Mouse (Mus musculus): Measurements from ENCODE around the gene Atg3. TPM values are rescaled to one million over a fixed set of nuclear protein-coding genes. Genes with fewer than 3 reads are reported as not detected.

Gene Atg3
- polyA plus RNA-seq, 1 experiment from 2014 or later = 34.0 TPM

- Histone ChIP-seq H3K9ac (ENCODE audit: low read length) (no peak overlapping the region), H3K9me3 (replicated peaks; ENCODE audit: control insufficient read depth, low read length) (no peaks in the 10 kb centered on the region), H3K36me3 (ENCODE audit: control insufficient read depth, insufficient read depth) (no peaks in the 10 kb centered on the region), H3K4me2 (ENCODE audit: low read depth, low read length) (no peak overlapping the region), H3K4me1 (ENCODE audit: control insufficient read depth, insufficient read depth, low read length) (no peaks in the 10 kb centered on the region), H3K27ac (ENCODE audit: low read length) (no peak overlapping the region), H3K27me3 (ENCODE audit: control insufficient read depth, insufficient read depth, low read length) (no peaks in the 10 kb centered on the region), H3K4me3 (ENCODE audit: low read length) (no peak overlapping the region)
- ATAC-seq (replicated peaks; ENCODE audit: extremely low read depth, insufficient read depth, low FRiP score) = no peak
- 71% methylated on average over 1 of the region's 1 CpGs for WGBS
These were observed 68.4 kb downstream of the Atg3 start for GRCm38 (mm10) chr16:45227002-45227401.

DNA sequence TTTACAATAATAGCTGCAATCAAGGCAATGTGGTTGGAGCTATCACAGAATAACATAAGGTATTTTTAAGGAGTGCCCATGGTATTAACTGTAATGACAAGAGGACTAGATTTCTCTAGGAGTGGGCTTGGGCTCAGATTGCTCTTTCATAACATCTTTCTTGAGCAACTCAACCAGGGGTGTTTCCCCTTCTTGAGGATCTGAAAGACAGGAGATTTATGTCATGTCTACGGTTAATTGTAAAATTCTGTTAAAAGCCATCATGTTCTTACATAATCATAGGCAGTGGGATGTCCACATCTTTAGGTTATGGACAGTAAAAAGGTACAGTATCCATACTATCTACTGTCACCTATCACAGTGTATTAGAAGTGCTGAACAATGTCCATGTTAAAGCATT is 72.7 kb downstream of the Atg3 start:
- H3K4me1 ChIP-seq (ENCODE audit: control insufficient read depth, insufficient read depth, low read length) = no peaks in the 10 kb centered on the region
- no peaks in the 10 kb centered on the region for H3K9me3 ChIP-seq (replicated peaks; ENCODE audit: control insufficient read depth, low read length)
- no peak for ATAC-seq (replicated peaks; ENCODE audit: extremely low read depth, insufficient read depth, low FRiP score)
- H3K27me3 ChIP-seq (ENCODE audit: control insufficient read depth, insufficient read depth, low read length) = no peaks in the 10 kb centered on the region
- H3K9ac ChIP-seq (ENCODE audit: low read length) = no peak overlapping the region
- no peaks in the 10 kb centered on the region for H3K36me3 ChIP-seq (ENCODE audit: control insufficient read depth, insufficient read depth)
- H3K4me3 ChIP-seq (ENCODE audit: low read length) = no peak overlapping the region
- H3K27ac ChIP-seq (ENCODE audit: low read length) = no peak overlapping the region
- 82% methylated on average over 1 of the region's 1 CpGs for WGBS
- no peak overlapping the region for H3K4me2 ChIP-seq (ENCODE audit: low read depth, low read length)

GRCm38 (mm10) chr16:45233007-45233406 is 74.4 kb downstream of the Atg3 start:
- Histone ChIP-seq H3K4me3 (ENCODE audit: low read length) (no peak overlapping the region), H3K9me3 (replicated peaks; ENCODE audit: control insufficient read depth, low read length) (no peaks in the 10 kb centered on the region), H3K9ac (ENCODE audit: low read length) (no peak overlapping the region), H3K27me3 (ENCODE audit: control insufficient read depth, insufficient read depth, low read length) (no peaks in the 10 kb centered on the region), H3K36me3 (ENCODE audit: control insufficient read depth, insufficient read depth) (no peaks in the 10 kb centered on the region), H3K4me2 (ENCODE audit: low read depth, low read length) (no peak overlapping the region), H3K4me1 (ENCODE audit: control insufficient read depth, insufficient read depth, low read length) (no peaks in the 10 kb centered on the region), H3K27ac (ENCODE audit: low read length) (no peak overlapping the region)
- ATAC-seq (replicated peaks; ENCODE audit: extremely low read depth, insufficient read depth, low FRiP score) = no peak
- WGBS = 81% methylated on average over 3 of the region's 3 CpGs

Other genes starting within 250 kb of the Atg3 start
- 0.34 TPM in 2 replicates for gene Cd200r3, start 215.1 kb upstream of the Atg3 start, polyA plus RNA-seq (2015; fragmentation: Nextera tagmentation; extraction: Ambion mirVana)
- 77.5 and 80.0 TPM in 2 replicates for gene Ccdc80, start 65.4 kb upstream of the Atg3 start, polyA plus RNA-seq (2015; fragmentation: Nextera tagmentation; extraction: Ambion mirVana)
- 14.5 and 17.4 TPM in 2 replicates for gene Slc35a5, start 79 bp upstream of the Atg3 start, polyA plus RNA-seq (2015; fragmentation: Nextera tagmentation; extraction: Ambion mirVana)
- gene Btla, start 65.5 kb downstream of the Atg3 start, polyA plus RNA-seq (2015; fragmentation: Nextera tagmentation; extraction: Ambion mirVana) = 0.10 and 0.49 TPM in 2 replicates

Data from heart, embryonic 16.5 days (tissue).